Mouse (Mus musculus) liver, postnatal 0 days (tissue): ENCODE measurements around the gene Slc4a1. TPM values are rescaled to one million over a fixed set of nuclear protein-coding genes. Genes with fewer than 3 reads are reported as not detected.
"Not testable (repeated sequence)": the region's sequence is repeated elsewhere in the genome, so short reads cannot be mapped to it uniquely, and the experiment has no call there.

Experiments used
- ATAC-seq: fragments of 200-750 bp; cut with Nextera tagmentation; 2 replicates; pipeline ENCODE4 v1.8.0; 2017; ENCODE audit warnings: mild to moderate bottlenecking, moderate library complexity
- DNase-seq: peaks from one replicate; pipeline ENCODE4 v3.0.0-alpha.2; 2016
- H3K27ac ChIP-seq: fragments of 300-500 bp; sonication (generic); 2 replicates; pipeline ENCODE4 v1.5.1; 2014; ENCODE audit warnings: antibody characterized with exemption, moderate library complexity, mild to moderate bottlenecking, low read depth
- H3K27me3 ChIP-seq: fragments of 300-500 bp; sonication (generic); 2 replicates; pipeline ENCODE4 v1.6.1; 2014; ENCODE audit warnings: low read length, control low read depth, mixed read lengths; ENCODE audit not compliant: insufficient read depth
- H3K36me3 ChIP-seq: fragments of 300-500 bp; sonication (generic); replicated peaks from 2 replicates; pipeline ENCODE4 v1.6.1; 2014; ENCODE audit warnings: mild to moderate bottlenecking, control low read depth, low read length, moderate library complexity, mixed read lengths; ENCODE audit not compliant: insufficient read depth
- H3K4me1 ChIP-seq: fragments of 300-500 bp; sonication (generic); 2 replicates; pipeline ENCODE4 v1.6.1; 2014; ENCODE audit warnings: antibody characterized with exemption, mild to moderate bottlenecking, control low read depth; ENCODE audit not compliant: insufficient read depth
- H3K4me2 ChIP-seq: fragments of 300-500 bp; sonication (generic); 2 replicates; pipeline ENCODE4 v1.6.1; 2014; ENCODE audit warnings: low read depth, mild to moderate bottlenecking, low read length, moderate library complexity, mixed read lengths
- H3K4me3 ChIP-seq: fragments of 300-500 bp; sonication (generic); 2 replicates; pipeline ENCODE4 v1.5.1; 2014; ENCODE audit warnings: low read depth, low read length
- H3K9ac ChIP-seq: fragments of 300-500 bp; sonication (generic); replicated peaks from 2 replicates; pipeline ENCODE4 v1.6.1; 2014; ENCODE audit warnings: mild to moderate bottlenecking, moderate library complexity
- H3K9me3 ChIP-seq: fragments of 300-500 bp; sonication (generic); 2 replicates; pipeline ENCODE4 v1.6.1; 2016; ENCODE audit warnings: mild to moderate bottlenecking, control low read depth, low read length, mixed read lengths
- CTCF ChIP-seq: sonication (generic); IDR thresholded peaks from 2 replicates; pipeline ENCODE4 v1.5.1; 2016; ENCODE audit warnings: antibody characterized with exemption, low read depth
- EP300 ChIP-seq: IDR thresholded peaks from 2 replicates; pipeline ENCODE4 v1.6.1; 2016; ENCODE audit warnings: antibody characterized with exemption, low read depth, mild to moderate bottlenecking
- WGBS: fragments of 180-500 bp; shearing (Covaris S2); extraction: QIAGEN DNeasy Blood & Tissue Kit; methylation state at CpG from one replicate; pipeline ENCODE4 v1.1.7; 2014; ENCODE audit not compliant: insufficient replicate concordance; 5-methylcytosine and 5-hydroxymethylcytosine counted together
- polyA plus RNA-seq: library from polyadenylated mRNA; unstranded; fragments of >200 nt; fragmentation: Nextera tagmentation; extraction: Ambion mirVana; gene quantifications from 2 replicates; pipeline ENCODE4 v1.2.1, GENCODE M21; 2015

The Slc4a1 gene
- polyA plus RNA-seq = 311 and 329 TPM in 2 replicates

GRCm38 (mm10) chr11:102366103-102366502 is at the start of gene Slc4a1:
Slc4a1 (minus strand) TSS chr11:102366203.
- not testable (repeated sequence) for H3K27me3 ChIP-seq, DNase-seq, H3K9me3 ChIP-seq, ATAC-seq
- Histone ChIP-seq H3K4me1 (peaks cover 34% of the 10 kb centered on the region), H3K4me3 (peak within 1 kb of the TSS; percentile 66), H3K36me3 (peaks cover 18% of the 10 kb centered on the region), H3K9ac (peak within 1 kb of the TSS; percentile 93), H3K27ac (peak within 1 kb of the TSS; percentile 95), H3K4me2 (peak within 1 kb of the TSS; percentile 61)
- 80% methylated on average over 8 of the region's 8 CpGs for WGBS

DNA sequence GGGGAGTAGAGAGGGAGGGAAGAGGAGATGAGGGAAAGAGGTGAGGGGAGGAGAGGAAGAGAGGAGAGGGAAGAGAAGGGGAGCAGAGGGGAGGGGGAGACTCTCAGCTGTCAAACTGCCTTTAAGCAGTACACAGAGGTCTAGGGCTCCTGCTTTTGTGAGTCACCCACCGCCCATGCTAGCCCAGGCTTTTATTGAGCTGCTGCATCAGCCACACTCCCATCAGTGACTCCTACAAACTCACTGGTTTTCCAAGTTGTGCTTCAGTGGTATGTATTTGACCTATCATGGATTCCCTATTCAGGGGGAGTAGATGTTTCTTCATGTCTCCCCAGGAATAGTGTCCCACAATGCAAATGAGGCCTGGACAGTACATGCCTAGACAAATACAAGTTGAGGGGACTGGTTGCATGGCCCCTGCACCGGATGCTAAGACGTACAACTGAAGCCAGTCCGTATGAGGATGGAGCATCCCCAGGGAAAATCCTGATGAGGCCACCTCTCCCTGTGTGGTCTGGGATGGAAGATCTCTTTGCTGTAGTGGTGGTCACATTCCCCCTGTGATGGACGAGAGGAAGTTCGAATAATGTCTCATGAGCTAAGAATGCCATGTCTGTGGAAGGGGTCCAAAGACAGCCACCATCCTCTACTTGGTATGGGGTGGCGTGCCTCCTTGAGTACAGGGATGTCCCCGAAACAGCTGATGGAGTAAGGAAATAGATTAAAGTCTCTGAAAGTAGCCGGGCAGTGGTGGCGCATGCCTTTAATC is 49.2 kb upstream of the Slc4a1 start:
- ATAC-seq (no peak), DNase-seq (no peak)
- Histone ChIP-seq H3K9ac (no peak overlapping the region), H3K27ac (no peak overlapping the region), H3K4me1 (peaks cover 10% of the 10 kb centered on the region; the same call in 1 of the 2 replicates), H3K4me3 (no peak overlapping the region), H3K36me3 (no peaks in the 10 kb centered on the region), H3K4me2 (no peak overlapping the region), H3K9me3 (no peaks in the 10 kb centered on the region), H3K27me3 (no peaks in the 10 kb centered on the region)
- no peak for TF ChIP-seq EP300
- TF ChIP-seq CTCF = no peak
- 72% methylated on average over 10 of the region's 10 CpGs for WGBS

GRCm38 (mm10) chr11:102413059-102413458 is 47.1 kb upstream of the Slc4a1 start:
- Histone ChIP-seq H3K27ac (no peak overlapping the region), H3K9ac (no peak overlapping the region), H3K9me3 (no peaks in the 10 kb centered on the region), H3K4me1 (peaks cover 21% of the 10 kb centered on the region), H3K27me3 (no peaks in the 10 kb centered on the region), H3K4me3 (no peak overlapping the region), H3K4me2 (no peak overlapping the region), H3K36me3 (no peaks in the 10 kb centered on the region)
- ATAC-seq = no peak
- 71% methylated on average over 8 of the region's 8 CpGs for WGBS
- TF ChIP-seq CTCF (no peak), EP300 (no peak)
- no peak for DNase-seq

DNA sequence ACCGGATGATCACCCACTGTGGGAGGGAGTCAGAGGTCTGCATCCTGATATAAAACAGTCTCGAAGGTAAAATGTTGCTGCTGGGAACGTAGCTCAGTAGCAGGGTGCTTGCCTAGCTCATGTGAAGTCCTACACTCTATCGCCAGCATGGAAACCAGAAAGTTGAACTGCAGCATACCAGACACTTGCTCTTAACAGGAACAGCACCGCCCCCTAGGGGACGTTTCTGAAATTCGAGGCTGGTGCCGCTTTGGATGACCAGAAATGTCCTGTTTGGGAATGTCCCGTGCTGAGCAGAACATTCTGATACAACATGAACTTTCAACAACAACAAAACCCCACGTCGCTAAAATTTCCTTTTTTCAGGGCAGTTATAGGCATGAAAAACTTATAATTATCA is 45.7 kb upstream of the Slc4a1 start:
- no peak overlapping the region for H3K9ac ChIP-seq
- no peak for ATAC-seq
- TF ChIP-seq EP300 = no peak
- TF ChIP-seq CTCF = peak; percentile 98
- 8% methylated on average over 11 of the region's 11 CpGs for WGBS
- no peaks in the 10 kb centered on the region for H3K27me3 ChIP-seq
- no peaks in the 10 kb centered on the region for H3K36me3 ChIP-seq
- peak overlapping the region; percentile 24; the same call in 1 of the 2 replicates for H3K4me2 ChIP-seq
- H3K4me1 ChIP-seq = peaks cover 22% of the 10 kb centered on the region
- H3K4me3 ChIP-seq = no peak overlapping the region
- peak; percentile 94 for DNase-seq
- peak overlapping the region; percentile 46 for H3K27ac ChIP-seq
- no peaks in the 10 kb centered on the region for H3K9me3 ChIP-seq

- no peak for DNase-seq
- Histone ChIP-seq H3K4me3 (no peak overlapping the region), H3K27me3 (no peaks in the 10 kb centered on the region), H3K27ac (peak overlapping the region; percentile 46), H3K36me3 (no peaks in the 10 kb centered on the region), H3K4me2 (0 out of 2 replicates have a peak overlapping the region, but pooled peaks have one; percentile 24), H3K4me1 (peaks cover 26% of the 10 kb centered on the region), H3K9me3 (no peaks in the 10 kb centered on the region), H3K9ac (no peak overlapping the region)
- ATAC-seq = no peak
- no peak for TF ChIP-seq EP300
- TF ChIP-seq CTCF = no peak
- WGBS = 72% methylated on average over 3 of the region's 3 CpGs
These were observed 45.1 kb upstream of the Slc4a1 start for GRCm38 (mm10) chr11:102411061-102411460.

GRCm38 (mm10) chr11:102410345-102410744 is 44.3 kb upstream of the Slc4a1 start:
- not testable (repeated sequence) for H3K4me3 ChIP-seq, ATAC-seq, H3K4me2 ChIP-seq, DNase-seq, H3K9ac ChIP-seq, H3K36me3 ChIP-seq, H3K27me3 ChIP-seq, H3K9me3 ChIP-seq
- Histone ChIP-seq H3K4me1 (peaks cover 29% of the 10 kb centered on the region), H3K27ac (peak overlapping the region; percentile 99)
- 86% methylated on average over 3 of the region's 3 CpGs for WGBS
